Mouse (Mus musculus) ovary, postnatal 10 days (tissue): ENCODE data around the gene Foxj3.
"Not testable (repeated sequence)": the region's sequence is repeated elsewhere in the genome, so short reads cannot be mapped to it uniquely, and the experiment has no call there.

Experiments
- DNase-seq: peaks from one replicate; pipeline ENCODE4 v3.0.0; 2022; ENCODE audit warnings: low spot score

Gene Foxj3

DNA sequence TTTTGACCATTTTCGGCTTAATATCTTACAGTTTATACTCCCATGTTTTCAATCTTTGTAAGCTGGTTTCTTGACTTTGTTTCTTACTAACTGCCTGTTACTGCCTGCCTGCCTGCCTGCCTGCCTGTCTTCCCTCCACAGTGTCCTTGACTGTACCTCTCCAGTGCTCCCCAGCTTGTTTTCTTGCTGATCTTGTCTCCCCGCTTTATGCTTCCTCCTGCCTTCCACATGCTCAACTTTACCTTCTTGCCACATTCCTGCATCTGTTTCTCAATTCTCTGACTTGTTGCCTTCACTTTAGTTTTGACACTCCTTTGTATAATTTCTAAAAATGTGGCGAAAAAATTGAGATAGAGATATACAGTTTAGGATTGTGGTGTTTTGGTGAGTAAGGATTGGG, 35.9 kb downstream of the Foxj3 start:
- no peak for DNase-seq

DNA sequence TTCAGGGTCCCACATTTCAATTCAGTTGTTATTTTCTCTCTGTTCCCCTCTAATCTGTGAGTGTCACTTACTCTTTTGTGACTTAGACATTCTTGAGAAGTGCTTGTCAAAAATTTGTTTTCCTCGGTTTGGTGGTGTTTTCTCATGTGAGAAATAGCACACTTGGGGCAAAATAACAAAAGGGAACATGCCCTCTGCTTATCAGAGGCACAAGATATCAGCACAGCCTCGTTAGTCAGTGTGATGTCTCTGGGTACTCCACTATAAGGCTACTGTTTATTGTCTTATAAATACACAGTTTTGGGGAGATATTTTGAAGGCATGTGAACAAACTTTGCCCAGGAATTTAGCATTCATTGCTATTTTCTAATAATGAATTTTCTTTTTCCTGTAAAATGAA, 37.7 kb downstream of the Foxj3 start:
- DNase-seq: no peak

DNA sequence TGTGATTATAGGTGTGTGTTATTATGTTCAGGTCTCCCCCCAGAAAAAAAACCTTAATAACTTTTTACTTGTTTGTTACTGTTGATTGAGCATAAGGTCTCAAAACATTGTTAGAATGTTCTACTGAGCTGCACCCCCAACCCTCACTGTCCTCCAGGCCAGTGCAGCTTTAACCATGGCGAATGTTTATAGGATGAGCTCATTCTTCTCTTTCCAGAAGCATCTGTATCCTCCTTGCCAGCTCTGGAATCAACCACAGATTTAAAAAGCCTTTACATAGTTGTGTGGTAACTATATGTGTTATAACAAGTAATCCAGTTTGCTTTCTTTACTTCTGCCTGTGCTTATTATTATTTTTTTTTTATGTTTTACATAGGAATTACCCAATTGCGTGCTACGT, 38.7 kb downstream of the Foxj3 start:
- no peak for DNase-seq

DNA sequence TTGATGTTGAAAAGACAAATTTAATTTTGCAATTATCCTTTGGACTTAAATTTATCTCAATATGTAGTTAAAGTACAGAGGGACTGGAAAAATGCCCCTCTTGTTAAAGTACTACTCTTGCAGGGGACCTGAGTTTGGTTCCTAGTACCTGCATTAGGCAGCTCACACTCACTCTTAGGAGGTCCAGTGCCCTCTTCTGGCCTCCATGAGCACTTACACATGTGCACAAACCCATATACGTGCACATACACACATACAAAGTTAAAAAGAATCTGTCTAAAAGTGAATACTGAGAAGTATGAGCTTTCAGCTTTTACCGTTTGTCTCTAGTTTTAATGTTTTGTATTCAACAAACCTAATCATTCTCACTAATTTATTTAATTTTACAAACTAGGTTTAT, 51.2 kb downstream of the Foxj3 start:
- no peak for DNase-seq

DNA sequence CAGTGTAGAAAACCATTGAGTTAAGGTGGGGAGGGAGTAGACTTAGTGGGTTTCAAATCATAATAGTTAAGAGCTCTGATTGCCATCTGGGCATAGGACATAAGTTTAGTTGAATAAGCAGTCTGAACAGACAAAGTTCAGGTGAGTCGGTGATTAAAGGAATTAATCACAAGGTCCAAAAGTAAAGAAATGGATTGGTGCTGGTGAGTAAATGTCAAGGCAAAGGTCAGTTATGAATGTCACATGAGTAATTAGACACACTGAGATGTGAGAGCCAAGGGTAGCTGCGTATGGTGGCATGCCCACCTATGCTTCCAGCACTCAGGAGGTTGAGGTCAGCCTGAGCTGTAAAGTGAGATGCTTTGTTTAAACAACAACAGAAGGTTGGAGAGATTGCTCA, 52.6 kb downstream of the Foxj3 start:
- DNase-seq: no peak

DNA sequence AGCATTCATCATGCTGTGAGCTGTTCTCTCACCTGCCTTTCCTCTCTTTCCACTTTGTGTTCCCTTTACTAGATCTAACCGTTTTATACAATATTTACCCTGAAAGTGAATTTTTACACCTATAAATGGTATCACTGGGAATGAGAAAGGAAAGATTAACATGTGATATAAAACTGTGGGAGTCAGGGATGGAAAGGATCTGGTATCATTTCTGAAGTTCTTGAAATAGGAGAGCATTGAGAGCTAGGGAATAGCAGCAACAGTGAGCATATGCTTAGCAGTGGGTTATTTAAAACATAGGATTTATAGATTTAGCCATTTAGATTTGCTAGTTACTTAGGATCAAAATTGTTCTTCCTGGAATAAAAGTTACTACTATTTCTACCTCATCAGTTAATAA, 53.2 kb downstream of the Foxj3 start:
- no peak for DNase-seq

DNA sequence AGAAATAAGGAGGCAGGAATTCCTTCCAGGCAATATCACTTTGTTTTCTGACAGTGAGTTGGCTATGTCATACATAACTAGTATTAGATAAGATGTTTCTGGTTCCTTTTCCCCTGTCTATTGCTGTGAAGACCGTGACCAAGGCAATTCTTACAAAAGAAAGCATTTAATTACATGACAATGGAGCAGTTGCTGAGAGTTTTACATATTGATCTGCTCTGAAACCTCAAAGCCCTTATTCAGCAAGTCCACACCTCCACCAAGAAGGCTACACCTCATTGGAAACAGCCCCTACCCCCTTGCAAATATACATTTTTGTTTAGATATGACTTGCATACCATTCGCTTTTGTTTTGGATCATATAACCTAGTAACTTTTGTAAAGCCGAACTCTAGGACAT, 55.7 kb downstream of the Foxj3 start:
- DNase-seq: no peak

DNA sequence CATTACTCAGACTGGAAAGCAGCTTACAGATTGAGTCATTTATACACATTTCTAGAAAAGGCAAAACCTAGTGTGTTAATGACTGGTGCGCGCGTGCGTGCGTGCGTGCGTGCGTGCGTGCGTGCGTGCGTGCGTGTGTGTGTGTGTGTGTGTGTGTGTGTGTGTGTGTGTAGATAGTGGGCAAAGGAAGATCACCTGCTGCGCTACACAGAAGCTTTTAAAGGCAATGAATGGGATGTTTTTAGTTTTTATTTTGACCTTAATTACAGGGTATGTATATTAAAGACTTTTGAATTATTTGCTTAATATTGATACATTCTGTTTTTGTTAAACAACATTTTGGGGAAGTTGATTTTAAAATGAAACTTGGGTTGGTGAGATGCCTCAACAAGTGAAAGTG, 57.5 kb downstream of the Foxj3 start:
- DNase-seq: no peak

DNA sequence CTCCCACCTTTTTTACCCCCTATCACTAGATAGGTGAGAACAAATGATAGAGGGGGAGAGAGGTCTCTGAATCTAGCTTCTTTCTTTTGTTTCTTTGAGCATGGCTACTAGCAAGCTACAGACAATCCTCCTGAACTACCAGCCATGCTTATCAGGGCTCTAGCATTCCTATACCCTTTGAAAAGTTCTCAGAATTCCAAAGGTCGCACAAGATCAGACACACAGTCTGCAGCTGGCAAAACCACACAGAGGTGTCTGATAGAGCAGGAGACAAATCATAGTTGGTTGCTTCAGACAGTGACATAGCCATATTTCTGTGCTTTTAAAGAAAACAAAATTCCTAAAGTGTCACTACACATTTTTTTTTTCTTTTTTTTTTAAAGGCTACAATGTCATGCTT, 62.8 kb downstream of the Foxj3 start:
- DNase-seq: no peak

DNA sequence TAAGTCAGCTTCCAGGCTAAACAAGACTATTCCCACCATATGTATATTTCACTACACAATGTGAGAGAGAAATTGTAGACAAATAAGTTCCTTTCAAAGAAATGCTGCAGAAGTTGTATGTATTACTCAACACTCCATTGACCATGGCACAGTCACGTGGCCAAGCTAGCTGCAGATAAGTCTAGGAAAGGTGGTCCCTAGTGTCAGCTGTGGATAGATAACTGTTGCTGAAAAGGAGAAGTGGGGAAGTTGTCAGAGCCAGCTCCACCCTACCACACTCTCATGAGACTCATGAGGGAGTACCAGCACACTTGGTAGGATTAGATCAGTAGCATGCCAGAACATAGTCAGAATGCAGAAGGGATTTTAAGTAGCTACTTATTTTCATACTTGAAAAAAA, 72.7 kb downstream of the Foxj3 start:
- DNase-seq: no peak

DNA sequence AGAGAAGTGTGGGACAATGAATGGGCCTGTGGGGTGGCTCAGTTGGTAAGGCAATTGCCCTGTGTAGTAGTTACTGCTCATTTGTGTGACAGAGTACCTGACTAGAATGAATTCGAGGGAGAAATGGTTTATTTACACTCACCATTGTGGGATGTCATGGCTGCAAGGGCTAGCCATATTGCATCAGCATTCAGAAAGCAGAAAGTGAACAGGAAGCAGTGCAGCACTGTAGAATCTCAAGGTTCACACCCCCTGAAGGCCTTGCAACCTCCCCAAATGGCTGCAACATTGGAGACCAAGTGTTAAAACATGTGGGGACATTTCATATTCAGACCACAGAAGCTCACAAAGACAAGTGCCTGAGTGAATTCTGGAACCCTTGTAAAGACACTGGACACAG, 77.3 kb downstream of the Foxj3 start:
- no peak for DNase-seq

DNA sequence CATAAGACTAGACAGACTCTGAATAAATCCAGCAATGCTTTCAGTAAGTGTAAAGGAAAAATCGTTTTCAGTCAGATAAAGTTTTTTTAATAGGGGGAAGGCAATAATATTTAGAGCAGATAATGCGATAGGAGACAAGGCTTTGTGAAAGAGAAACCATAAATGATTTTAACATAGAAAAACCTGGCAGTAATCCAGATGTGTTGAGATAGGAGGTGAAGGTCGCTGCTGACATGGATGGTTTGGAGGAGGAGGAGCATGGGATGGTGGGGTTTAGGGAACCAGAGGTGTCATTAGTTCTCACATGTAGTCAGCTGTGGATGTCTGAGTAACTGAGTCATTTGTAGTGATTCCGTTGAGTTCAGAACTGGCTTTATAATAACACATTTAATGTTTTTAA, 77.9 kb downstream of the Foxj3 start:
- no peak for DNase-seq

DNA sequence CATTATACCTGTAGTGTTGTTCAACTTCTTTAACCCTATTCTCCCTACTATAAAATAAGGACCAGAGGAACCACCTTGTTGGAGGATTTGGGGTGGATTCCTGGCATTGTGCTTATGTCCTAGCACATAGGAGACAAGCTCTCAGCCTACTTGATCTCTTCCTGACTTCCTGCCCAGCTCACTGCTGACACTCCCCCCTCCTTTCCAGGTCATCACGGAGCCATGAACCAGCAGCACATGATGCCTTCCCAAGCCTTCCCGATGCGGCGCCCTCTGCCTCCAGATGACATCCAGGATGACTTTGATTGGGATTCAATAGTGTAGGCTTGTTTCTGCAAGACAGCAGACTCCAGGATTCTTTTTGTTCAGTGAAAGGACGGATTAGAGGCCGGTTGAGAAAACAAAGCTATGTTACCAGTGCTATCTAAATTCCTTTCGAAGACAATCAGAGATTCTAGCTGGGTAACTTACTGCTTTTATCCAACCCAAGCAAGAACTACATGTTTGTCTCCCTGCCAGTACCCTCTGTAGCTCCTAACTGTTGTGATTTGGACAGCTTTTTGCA, 89.4 kb downstream of the Foxj3 start:
- no peak for DNase-seq

DNA sequence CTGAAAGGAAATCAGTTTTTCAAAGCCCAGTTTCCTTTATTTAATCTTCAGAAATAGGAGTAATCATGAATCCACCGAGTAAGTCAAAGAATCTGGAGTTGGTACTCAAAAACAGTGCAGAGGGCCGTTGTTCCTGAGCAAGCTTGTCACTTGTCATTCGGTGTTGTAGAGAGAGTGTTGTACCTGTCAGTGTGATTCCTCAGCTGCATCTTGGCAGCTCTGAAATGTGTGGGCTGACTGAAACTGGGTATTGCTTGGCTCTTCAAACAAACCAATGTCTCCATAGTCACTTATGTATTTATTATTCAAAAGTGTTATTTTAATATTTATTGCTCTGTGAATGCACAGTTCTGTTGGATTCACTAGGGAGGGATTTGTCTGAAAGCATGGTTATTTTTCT, 90.1 kb downstream of the Foxj3 start:
- DNase-seq: no peak

DNA sequence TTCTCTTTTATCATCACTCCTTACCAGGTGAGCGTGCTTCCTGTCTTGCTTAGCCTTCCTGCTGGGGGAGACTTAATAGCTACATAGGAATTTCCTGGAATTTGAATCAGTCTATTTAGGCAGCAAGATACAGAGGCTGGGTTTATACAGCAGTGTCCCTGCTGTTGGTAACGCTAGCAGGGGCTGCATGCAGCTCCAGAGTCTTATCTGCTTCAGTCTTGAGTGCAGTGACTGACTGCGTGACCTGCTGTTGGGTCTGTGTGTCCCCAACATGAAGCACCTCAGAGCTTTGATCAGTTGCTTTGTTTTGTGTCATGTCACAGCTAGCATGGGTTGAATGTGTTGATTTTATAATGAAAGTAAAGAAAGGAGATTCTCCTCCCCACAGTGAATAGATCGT, 90.5 kb downstream of the Foxj3 start:
- DNase-seq: no peak

DNA sequence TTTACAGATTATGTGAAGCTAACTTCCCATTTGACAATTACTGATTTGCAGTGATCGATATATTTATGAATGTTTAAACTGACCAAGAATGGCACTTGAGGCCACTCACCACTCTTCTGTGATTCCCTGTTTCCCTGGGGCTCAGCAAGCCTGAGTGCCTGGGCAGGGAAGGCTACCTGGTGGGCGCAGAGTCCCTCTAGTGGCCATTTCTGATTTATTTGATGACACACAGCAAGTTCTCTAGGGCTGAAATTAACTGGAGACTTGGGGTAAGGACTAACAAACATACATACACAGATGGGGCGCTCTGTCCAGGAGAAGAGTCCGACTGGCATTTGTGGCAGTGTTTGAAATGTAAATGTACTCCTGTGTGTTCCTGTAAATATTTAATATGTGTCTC, 91.6 kb downstream of the Foxj3 start:
- DNase-seq: not testable (repeated sequence)

DNA sequence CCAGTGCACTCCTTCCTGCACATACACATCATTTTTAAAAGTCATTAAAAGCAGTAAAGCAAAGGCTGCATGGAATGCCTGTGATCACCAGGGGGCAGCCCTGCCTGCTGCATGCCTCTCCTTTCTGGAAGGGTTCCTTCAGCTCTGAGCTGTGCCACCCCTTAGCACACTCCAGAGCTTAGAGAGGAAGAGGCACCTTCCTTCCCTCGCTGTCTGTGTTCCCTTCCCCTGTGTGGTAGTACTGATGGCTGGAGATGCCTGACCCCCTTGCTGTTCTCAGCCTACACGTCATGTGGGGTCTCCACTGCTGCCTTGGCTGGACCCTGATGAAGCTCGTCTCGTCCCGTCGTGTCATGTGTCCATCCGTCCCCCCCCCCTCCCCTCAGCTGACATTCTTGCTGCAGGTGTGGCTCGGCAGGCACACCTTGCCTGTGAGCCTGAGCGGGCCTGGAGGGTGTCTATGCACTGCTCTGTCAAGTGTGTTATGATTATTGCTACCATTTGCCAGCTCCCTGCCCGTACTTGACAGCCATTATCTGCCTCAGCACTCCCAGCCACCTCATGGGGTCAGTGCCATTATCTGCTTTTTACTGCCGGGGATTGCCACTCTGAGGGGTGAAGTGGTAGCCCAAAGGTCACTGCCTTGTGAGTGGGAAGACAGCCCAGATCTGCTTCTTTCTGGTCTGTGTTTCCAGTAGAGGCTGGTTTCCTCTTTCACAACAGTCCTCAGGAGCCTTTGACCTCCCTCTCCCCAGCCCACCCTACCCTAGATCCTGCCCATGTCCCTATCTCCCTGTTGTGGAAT, 94.5 kb downstream of the Foxj3 start:
- no peak for DNase-seq

DNA sequence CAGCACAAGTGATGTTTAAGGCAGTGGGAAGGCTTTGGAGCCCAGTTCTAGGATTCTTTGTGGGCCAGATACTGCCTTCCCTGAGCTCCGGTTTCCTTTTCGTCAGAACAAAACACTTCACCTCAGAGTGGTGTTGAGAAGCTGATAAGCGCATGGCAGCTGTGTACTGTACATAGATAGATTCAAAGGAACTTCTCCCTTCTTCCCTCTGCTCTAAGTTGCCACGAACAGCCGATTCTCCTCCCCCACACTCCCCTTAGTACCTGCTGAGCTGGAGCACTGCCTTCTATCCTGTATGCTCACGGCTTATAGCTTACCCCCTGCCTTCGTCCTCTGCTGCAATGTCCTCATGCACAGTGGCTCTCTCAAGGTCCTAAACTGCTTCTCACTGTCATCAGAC, 95.9 kb downstream of the Foxj3 start:
- no peak for DNase-seq

DNA sequence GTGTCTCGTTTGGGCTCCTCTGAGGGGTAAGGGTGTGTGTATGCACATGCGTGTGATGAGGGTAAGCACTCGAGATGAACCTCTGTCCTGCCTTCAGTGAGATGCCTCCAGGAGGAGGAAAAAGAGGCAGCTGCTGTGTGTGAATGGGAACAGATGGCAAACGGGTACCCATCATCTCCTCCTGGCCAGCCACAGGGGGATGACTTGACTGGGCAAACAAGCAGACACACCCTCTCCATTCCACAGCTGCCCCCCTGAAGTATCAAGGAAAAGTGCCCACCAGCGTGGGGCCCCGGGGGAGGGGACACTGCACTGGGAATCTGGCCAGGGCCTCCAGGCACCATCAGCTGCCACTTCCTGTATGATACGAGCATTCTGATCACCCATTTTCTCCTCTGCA, 96.5 kb downstream of the Foxj3 start:
- DNase-seq: no peak

DNA sequence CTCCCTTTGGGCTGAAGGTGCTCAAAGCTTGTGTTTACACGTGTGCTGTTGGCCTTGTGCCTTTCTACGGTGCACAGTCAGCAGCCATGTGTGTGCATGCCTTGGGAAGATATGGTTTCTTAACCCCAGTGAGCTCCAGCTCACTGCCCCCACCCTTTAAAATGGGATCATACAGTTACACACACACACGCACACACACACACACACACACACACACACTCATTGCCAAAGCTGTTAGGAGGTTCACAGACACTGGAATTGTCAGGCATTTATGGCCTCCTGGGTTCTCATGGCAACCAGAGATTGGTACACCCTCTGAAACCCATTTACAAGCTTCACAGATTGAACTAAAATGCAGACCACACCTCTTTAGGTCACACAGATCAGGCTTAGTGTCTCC, 97.1 kb downstream of the Foxj3 start:
- no peak for DNase-seq

DNA sequence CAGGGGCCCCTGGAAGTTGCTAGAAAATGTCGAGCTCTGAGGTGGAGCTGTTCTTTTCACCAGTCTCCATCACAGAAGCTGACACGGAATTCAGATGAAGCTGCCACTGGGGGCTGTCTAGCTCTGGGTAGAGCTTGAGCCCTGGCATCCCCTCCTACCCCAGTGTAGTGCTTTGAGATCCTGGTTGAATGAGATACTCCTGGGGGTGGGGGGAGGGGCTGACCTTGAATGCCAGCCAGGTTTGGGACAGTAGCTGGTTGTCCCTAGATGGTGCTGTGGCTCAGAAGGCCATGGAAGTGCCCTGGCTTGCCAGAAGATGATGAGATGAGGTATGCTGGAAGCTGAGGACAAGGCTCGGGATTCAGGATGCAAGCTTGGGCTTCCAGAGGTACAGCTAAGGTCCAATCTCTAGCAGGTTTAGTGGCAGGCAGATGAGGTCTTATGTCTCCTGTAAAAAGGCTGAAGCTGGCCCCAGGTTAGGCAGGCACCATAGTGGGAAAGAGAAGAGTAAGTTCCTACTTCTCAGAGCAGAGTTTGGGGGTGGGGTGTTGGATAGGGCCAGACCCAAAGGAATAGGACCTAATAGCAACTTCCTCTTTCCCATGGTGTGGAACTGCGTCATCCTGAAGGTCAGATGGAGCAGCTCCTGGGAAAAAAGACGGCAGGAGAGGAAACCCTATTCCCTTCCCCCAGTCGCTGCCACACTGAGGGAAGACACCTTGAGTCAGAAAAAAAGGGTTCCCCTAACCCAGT, 98.3 kb downstream of the Foxj3 start:
- no peak for DNase-seq

DNA sequence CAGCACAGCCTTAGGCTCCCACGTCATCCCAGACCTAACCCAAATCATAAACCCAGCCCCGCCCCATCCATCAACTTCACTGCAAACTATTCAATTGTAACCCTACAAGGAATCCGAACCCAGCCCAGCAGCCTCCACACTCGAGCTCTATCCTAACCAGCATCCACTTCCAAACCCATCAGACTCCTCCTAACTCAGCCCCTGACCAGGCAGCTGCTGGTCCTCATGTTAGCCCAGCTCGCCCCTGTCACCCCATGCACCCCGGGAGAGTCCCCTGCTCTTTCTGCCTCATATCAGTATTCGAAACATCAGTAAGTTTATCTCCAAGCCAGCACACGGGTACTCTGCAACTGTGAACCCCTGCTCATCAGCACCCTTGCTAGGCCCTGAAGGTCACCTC, 98.9 kb downstream of the Foxj3 start:
- DNase-seq: no peak

DNA sequence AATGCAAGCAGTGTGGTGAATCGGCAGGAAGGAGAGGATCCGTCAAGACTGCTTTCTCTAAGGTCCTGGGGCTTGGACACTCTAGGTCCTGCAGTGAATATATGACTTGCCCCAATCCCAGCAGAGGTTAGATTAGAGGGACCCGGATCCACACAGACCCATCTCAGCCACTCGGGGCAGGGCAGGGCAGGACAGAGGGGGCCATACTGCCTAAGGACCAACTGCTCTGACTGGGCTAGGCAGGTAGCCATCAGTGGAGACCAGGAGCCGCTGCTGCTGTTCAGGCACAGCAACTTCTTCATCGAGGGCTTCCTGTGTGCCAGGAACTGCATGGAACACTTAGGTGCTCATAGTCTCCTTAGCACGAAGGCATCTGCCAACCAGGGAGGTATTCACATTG, 99.9 kb downstream of the Foxj3 start:
- DNase-seq: no peak
